Mouse (Mus musculus): Measurements from ENCODE around the gene Spaca3.

Gene Spaca3

GRCm38 (mm10) chr11:80858065-80858464 lies at the start of gene Spaca3:
TSS of gene Spaca3 (plus strand) at chr11:80858365.
- DNase-seq (ENCODE audit: low spot score in 2 of 2) = no peak

GRCm38 (mm10) chr11:80808551-80809070 lies 49.6 kb upstream of the Spaca3 start:
- no peak for DNase-seq (ENCODE audit: low spot score in 2 of 2)

- no peak for DNase-seq (ENCODE audit: low spot score in 2 of 2)
These were observed 48.5 kb upstream of the Spaca3 start for GRCm38 (mm10) chr11:80809666-80809992.

GRCm38 (mm10) chr11:80809993-80810821 lies 48.0 kb upstream of the Spaca3 start, which contains the start of gene Tmem98:
TSS of gene Tmem98 (plus strand) at chr11:80810175.
- peak in 1 of 2 experiments; percentile 23 for DNase-seq (ENCODE audit: low spot score in 2 of 2)

- DNase-seq (ENCODE audit: low spot score in 2 of 2) = no peak
These were observed 47.0 kb upstream of the Spaca3 start for GRCm38 (mm10) chr11:80811156-80811555.

GRCm38 (mm10) chr11:80815354-80815753 lies 42.8 kb upstream of the Spaca3 start:
- DNase-seq (ENCODE audit: low spot score in 2 of 2) = no peak

- peak; percentile 32 to 67 for DNase-seq (ENCODE audit: low spot score in 2 of 2)
These were observed 40.0 kb upstream of the Spaca3 start for GRCm38 (mm10) chr11:80818060-80818697.

GRCm38 (mm10) chr11:80820085-80820484 lies 38.1 kb upstream of the Spaca3 start:
- no peak for DNase-seq (ENCODE audit: low spot score in 2 of 2)

- DNase-seq (ENCODE audit: low spot score in 2 of 2) = no peak
These were observed 36.9 kb upstream of the Spaca3 start for GRCm38 (mm10) chr11:80821296-80821695.

GRCm38 (mm10) chr11:80821794-80822193 lies 36.4 kb upstream of the Spaca3 start:
- no peak for DNase-seq (ENCODE audit: low spot score in 2 of 2)

GRCm38 (mm10) chr11:80835395-80835794 lies 22.8 kb upstream of the Spaca3 start:
- DNase-seq (ENCODE audit: low spot score in 2 of 2) = no peak

GRCm38 (mm10) chr11:80835841-80836240 lies 22.3 kb upstream of the Spaca3 start:
- no peak for DNase-seq (ENCODE audit: low spot score in 2 of 2)

GRCm38 (mm10) chr11:80838724-80839123 lies 19.4 kb upstream of the Spaca3 start:
- no peak for DNase-seq (ENCODE audit: low spot score in 2 of 2)

GRCm38 (mm10) chr11:80843435-80843834 lies 14.7 kb upstream of the Spaca3 start:
- DNase-seq (ENCODE audit: low spot score in 2 of 2) = no peak

GRCm38 (mm10) chr11:80845486-80845885 lies 12.7 kb upstream of the Spaca3 start:
- DNase-seq (ENCODE audit: low spot score in 2 of 2) = no peak

- no peak for DNase-seq (ENCODE audit: low spot score in 2 of 2)
These were observed 12.1 kb upstream of the Spaca3 start for GRCm38 (mm10) chr11:80846115-80846514.

- no peak for DNase-seq (ENCODE audit: low spot score in 2 of 2)
These were observed 10.0 kb upstream of the Spaca3 start for GRCm38 (mm10) chr11:80848131-80848530.

- DNase-seq (ENCODE audit: low spot score in 2 of 2) = peak; percentile 5 to 21
These were observed 6.3 kb upstream of the Spaca3 start for GRCm38 (mm10) chr11:80851859-80852258.

- no peak for DNase-seq (ENCODE audit: low spot score in 2 of 2)
These were observed 5.2 kb upstream of the Spaca3 start for GRCm38 (mm10) chr11:80853014-80853413.

- DNase-seq (ENCODE audit: low spot score in 2 of 2) = no peak
These were observed 3.7 kb upstream of the Spaca3 start for GRCm38 (mm10) chr11:80854430-80854829.

GRCm38 (mm10) chr11:80854908-80855307 lies 3.3 kb upstream of the Spaca3 start:
- DNase-seq (ENCODE audit: low spot score in 2 of 2) = no peak

- no peak for DNase-seq (ENCODE audit: low spot score in 2 of 2)
These were observed 1.3 kb upstream of the Spaca3 start for GRCm38 (mm10) chr11:80856827-80857226.

- DNase-seq (ENCODE audit: low spot score in 2 of 2) = no peak
These were observed 4.8 kb downstream of the Spaca3 start for GRCm38 (mm10) chr11:80862941-80863340.

All from spleen, postnatal 10 days (tissue).